Mouse (Mus musculus): ENCODE results near the gene Cald1.

The Cald1 gene

DNA sequence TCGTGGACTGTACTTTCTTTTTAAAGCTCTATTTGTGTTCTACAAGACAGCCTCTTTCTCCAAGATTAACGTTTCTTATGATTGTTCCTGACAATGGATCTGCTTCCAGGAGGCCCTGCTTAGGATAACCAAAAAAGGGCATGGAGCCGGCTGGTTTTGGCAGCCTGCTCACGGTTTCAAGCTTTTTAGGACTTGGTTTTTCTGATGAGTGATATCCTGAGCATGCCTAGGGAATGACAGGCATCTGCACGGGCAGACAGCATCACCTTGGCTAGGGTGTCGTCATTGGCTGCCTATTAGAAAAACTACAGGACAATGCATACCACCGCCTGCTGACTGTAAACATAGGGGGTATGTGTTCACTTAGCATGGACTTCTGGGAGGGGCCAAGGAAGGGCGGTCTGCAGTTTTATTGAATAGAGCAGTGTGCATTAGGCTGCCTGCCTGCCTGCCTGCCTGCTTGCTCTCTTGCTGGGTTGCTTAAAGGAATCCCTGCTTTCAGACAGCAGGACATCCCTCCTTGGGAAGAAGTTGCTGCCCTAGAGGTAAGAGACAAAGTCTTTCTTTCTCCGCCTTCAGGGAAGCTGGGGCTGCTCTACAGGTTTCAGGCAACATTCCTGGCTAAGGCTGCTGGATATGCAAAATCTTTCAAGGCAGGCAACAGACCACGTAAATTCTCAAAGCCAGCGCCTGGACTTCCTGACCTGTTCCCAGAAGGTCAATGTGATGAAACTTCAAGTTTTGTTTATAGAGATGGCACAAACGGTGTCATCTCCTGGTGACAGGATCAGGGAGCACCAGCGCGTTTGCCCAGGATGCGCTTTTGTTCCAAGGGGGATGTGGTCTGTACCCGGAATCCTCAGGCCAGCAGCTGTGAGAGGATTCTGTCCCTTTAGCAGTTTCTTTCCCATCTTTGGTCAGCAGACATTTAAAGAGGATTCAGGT lies at the start of gene Cald1:
Gene Cald1 (plus strand): TSS at position 380 of the 945 bp plus-strand sequence.
- no peak for DNase-seq (ENCODE audit: low read depth, low spot score)

DNA sequence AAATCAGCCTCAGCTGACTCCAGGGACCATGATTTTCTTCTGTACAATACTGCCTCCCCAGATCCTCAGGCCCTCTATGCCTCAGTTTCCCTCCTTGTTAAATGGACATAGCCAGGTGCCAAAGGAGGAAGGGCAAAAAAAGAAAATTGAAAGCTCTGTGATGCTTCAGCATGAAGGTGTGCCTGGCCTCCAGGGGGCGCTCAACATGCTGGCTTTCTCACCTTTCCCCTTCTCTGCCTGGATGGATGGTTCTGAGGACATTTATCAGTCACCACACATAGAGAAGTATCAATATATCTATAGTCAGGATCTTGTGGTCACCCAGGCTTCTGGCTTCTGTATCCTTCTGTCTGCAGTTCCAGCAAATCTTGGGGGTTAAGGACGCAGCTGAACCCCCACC lies 49.3 kb upstream of the Cald1 start:
- DNase-seq (ENCODE audit: low read depth, low spot score) = no peak

DNA sequence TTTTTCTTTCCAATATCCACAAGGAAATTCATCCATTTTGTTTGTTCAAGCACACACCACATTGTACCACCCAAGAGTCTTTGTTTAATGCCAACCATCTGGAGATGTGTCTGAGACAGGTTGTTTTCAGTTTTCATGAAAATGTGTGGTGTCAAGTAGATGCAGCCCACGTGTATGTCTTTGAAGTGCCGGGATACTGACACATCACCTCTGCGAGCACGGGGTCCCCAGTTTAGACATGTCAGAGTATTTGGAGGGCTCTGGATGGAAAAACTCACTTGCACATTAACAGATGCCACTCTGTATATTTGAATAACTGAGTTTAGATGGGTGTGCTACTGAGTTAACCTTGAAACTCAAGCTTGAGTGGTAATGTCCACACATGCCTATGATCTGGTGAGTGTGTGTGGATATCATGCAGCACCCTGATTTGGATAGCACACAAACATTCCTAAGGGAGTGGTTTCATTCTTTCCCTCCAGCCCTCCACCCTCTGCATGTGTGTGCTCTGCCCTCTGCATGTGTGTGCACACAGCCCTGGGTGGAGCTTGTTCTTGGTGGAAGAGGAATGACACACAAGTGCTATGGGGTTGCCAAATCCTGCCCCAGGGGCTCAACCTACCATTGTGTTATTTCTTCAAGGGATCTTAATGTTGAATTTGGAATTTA lies 45.7 kb upstream of the Cald1 start:
- DNase-seq (ENCODE audit: low read depth, low spot score) = no peak

DNA sequence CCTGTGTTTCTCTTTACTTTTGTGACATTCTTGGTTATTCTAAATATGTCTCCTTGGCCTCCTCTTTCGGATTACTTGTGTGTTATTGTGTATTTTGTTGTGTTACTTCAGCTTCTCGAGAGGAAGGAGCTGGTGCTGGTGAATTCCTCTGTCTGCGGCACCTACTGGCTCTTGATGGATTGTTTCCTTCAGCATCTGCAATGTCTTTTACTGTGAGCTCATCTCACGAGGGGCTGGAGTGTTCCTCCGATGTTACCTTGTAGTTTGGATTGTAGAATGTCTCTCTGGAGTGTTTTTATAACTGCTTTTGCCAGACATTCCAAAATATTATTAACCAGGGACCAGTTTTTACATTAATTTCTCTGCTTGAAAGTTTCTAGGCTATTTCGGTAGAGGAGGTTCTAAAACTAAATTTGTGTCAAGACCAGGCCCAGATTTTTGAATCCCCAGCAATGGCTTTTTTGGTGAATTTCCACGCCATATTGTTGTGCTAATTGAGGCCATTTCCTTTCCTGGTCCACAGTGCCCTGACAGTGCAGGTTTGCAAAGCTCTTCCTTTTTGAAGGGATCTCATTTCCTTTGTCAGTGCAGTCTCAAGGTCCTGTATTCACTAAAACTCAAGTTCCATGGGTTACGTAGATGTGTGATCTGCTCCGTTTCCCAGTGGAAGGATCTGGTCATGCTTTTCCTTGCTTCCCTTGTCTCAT lies 43.9 kb upstream of the Cald1 start:
- DNase-seq (ENCODE audit: low read depth, low spot score) = no peak

DNA sequence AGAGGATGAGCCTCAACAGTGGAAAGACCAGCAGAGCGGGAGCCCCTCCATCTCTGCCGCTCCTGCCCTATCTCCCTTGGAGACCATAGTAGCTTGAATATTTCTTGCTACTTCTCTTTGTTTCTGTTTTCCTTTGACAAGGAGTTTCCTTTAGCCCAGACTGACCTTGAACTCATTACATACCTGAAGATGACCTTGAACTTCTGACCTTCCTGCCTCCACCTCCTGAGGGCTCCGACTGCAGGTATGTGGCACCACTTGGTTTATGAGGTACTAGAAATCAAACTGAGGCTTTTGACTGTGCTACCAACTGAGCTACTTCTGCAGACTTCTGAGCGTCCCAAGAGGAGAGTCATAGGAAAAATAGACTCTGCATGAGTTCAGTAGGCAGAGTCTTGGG lies 38.8 kb upstream of the Cald1 start:
- no peak for DNase-seq (ENCODE audit: low read depth, low spot score)

DNA sequence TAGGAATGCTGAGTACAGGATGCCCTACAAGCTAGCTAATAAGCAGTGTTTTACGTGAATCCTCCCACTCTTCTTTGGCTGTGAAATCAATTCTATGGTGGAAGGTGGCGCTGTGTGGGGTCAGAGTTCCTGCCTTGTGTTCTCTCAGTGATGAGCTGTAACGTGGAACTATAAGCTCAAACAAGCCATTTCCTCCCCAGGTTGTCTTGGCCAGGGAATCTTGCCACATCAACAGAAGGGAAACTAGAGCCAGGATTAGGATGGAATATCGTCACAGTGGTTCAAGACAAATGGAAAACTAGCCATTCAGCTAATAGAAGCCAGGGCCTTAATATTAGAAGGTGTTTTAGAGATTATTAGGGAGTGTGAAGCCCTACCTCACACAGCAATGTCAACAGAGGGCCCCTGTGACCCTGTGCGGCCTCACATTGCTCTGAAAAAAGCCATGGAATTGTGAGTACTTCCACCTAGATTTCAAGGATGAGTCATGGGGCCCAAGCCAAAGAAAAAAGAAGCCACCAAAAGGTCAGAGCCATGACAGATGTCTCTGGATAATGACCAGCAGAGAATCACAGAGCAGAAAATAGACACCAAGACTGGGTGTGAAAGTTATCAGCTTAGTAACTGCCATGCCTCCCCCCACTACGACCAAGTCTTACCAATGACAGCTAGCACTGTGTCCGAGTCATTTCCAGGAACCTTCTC lies 33.0 kb upstream of the Cald1 start:
- no peak for DNase-seq (ENCODE audit: low read depth, low spot score)

DNA sequence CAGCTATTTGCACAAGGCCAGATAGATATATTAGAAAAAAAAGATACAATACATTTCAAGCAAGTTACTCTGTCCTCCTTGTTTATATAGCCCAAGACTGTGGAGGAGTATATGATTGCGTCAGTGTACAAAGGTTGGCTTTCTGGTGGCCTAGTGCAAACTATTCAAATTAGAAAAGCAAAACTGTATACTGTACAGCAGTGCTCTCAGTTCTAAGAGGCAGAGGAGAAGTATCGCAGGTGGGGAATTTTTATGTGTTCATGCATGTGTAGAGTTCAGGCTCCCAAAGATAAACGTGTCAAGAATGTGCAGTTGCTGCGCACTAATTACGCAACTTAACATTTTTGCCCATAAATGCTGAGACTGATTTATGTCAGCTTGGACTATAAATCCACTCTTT lies 31.0 kb upstream of the Cald1 start:
- no peak for DNase-seq (ENCODE audit: low read depth, low spot score)

DNA sequence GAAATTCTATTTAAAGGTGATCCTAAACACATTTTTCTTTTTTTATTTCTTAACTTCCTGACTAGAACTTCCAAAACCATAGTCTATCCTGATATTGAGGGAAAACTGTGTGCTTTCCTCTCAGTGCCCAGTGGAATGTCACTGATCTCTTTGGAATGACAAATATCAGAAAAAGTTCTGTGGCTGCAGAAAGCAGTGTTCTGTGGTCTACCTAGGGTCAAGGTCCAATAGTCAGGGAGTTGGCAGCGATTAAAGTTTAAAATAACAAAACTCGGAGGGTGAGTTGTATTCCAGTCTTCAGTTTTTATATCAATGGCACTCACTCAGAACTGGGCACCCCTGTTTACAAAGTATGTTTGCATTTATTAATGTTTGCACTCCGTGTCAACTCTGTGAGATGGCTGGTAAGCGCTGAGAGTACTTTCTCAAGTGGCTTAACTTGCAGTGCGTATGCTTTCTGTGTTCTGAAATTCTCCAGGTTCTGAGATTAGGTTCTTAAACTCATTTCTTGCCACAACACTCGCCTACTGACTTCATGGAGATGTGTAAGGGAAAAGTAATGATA lies 18.7 kb upstream of the Cald1 start:
- DNase-seq (ENCODE audit: low read depth, low spot score) = no peak

DNA sequence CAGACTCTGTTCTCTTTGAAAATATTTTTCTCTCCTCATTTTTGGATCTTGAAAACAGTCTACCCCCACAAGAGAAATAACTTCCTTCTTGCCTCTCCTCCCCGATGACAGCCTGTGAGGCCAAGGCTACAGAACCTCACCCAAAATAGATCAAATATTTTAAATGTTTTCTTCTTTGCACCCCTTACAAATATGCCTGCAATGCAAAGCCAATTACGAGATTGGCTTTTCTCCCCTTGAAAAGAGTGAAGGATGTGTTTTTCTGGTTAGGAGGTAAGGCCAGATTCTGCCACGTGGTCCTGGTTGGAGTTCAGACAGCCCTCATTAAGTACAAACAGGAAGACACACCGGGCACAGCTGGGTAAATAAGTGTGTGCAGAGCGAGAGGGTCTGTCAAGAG lies 14.9 kb upstream of the Cald1 start:
- no peak for DNase-seq (ENCODE audit: low read depth, low spot score)

DNA sequence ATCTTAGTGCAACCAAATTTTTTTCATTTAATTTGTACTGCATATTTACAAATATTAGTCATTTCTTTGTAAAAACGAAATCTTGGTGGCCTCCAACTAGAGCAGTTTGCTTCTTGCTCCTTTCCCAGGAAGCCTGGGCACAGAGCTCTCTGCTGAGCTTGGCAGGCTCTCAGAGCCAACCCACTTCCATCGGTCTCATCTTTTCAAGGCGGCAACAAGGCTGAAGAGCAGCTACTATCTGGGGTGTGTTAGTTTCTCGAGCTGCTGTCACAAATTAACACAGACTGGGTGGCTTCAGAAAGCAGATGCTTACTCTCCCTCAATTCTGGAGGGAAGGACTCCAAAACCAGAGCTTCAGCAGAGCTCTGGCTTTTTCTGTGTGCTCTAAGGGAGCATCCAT lies 10.2 kb upstream of the Cald1 start:
- DNase-seq (ENCODE audit: low read depth, low spot score) = no peak

DNA sequence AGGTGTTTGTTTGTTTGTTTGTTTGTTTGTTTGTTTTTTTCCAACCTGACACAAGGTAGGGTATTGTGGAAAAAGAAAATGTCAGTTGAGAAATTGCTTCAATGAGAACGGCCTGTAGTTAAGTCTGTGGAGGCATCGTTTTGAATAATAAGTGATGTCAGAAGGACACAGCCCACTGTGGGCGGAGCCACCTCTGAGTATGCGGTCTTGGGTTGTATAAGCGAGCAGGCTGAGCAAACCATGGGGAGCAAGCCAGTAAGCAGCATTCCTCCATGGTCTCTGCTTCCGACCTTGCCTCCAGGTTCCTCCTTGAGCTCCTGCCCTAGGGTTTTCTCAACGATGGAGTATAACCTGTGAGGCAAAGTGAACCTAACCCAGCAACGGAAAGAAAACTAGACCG lies 7.6 kb upstream of the Cald1 start:
- DNase-seq (ENCODE audit: low read depth, low spot score) = no peak

DNA sequence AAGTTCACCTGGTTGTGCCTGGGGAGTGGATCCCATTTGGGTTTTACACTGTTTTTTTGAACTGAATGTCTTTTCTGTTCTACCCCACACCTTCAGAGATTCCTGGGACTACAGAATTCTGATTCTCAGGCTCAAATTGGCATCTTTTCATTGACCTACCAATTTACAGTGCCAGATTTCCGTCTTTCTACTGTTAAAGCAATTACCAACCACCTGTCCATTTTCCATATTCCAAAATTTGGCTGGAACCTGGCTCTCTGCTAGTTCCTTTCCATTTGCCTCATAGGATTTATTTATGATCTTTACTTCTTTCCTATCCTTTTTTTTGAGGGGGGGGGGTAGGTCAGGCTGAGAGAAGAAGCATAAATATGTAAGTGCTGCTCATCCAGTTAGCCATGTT lies 4.9 kb upstream of the Cald1 start:
- no peak for DNase-seq (ENCODE audit: low read depth, low spot score)

DNA sequence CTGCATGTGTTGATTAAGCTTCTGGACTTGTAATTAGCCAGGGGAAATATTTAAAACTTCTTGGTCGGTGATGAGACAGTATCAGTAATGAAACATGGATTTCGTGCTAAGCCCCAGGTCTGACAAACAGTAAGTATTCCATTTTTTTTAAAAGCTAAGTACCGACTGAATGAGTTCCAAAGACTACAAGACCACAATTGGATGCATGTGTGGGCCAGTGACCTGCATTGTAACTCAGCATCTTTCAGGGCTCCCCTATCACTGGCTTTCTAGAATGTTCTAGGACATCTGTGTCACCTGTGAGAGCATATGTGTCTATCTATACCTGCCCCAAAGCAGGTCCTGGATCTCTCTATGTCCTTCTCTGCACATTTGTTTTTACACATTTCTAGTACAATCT lies 984 bp upstream of the Cald1 start:
- no peak for DNase-seq (ENCODE audit: low read depth, low spot score)

DNA sequence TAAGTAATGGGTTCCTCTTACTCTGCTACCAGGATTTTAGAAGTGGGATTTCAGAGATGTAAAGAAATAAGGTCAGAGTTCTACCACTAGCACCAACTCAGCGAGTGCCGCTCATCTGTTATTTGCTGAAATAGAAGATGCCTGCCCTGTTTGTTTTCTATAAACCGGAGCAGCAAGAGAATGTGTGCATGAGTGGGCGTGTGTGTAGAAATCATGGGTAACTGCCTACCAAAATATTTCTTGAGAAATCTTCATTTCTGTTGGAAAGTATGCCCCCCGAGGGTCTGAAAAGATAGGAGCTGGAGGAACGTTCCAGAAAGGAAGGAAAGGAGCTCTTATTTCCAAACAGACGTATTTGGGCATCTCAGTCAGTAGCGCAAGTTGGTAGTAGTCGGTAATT lies 871 bp downstream of the Cald1 start:
- DNase-seq (ENCODE audit: low read depth, low spot score) = no peak

DNA sequence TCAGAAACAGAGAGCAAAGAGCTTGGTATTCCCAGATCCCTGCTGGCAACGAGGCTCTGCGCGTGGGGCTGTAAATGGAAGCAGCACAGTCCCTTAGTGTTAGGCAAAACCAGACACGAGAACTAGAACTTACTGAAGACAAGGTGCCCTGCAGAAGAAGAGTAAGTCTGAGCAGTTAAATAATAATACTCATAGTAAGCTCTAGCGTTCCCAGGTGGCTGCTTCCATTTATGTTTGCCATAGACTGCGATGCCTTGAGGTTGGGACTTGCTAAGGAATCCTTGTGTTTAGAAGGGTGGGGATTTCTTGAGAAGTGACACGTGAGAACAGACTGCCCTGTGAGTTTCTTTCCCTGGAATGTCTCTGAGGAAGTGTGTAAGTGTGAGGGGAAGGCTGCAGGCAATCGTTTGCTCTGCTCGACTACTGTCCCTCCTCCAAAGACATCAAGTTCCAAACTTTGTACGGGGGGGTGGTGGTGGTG lies 1.4 kb downstream of the Cald1 start:
- no peak for DNase-seq (ENCODE audit: low read depth, low spot score)

DNA sequence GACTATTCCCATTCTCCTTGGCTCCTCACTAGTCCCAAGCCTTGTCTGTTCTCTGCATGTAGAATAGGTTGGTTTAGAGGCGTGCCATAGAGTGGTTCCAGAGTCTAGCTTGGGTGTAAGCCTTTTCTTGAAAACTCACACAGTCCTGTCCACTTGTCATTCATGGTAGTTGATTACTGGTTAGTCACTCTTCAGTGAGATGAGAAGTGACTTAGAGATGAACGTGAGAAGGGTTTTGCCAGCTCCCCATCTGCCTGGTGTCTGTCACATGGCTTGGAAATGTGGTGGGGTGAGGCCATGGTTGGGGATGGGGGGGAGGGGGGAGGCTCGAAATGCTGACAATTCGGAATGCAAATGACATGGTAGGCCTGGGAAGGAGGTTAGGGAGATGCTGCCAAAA lies 2.5 kb downstream of the Cald1 start:
- DNase-seq (ENCODE audit: low read depth, low spot score) = no peak

DNA sequence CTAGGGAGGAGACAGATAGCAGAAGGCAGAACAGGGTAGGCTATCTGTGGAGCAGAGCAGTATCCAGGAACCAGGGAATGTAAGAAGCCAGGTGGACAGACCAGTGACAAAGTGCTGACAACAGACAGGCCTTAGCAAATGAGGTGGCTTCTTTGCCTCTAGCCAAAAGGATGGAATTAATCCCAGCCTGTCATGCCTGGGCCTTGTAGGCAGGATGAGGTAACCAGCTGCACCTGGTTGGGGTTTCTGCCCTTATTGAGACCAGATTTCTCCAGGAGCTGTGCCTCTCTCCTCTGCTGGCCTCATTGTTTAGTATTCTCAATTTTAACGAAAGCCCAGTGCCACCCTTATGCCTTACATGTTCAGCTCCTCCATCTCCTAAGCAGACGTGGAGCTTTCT lies 3.8 kb downstream of the Cald1 start:
- DNase-seq (ENCODE audit: low read depth, low spot score) = no peak

DNA sequence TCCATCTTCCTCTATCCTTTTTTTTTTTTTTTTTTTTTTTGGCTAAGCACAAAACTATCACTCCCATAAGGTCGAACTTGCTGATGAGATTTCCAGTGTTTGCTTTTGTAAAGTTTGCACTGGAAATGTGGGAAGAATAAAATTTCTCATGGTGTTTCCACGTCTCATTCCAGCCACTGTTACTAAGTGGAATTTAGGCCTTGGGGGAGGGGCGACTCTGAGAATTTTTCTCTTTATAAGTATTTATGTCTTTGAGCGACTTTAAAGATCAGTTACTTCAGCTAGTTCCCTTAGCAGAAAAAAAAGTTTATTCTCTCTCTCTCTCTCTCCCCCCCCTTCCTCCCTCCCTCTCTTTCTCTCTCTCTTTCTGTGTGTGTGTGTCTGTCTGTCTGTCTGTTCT lies 8.1 kb downstream of the Cald1 start:
- DNase-seq (ENCODE audit: low read depth, low spot score) = no peak

DNA sequence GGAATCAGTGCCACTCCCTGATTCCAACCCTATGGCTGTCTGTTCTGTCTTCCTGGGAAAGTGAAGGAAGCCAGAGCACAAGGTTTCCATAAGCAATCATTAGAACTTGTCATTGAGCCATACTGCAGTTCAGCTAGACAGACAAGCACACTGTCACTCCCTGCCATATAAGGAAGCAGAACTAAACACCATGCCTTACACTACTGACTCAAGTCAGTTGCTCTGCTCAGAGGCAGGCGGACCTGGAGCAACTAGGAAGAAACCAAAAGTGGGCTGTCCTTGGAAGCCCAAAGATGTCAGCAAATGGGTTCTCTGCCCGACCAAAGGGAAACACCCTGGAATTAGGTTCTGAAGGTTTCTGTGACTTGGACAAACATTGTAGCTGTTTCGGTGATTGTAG lies 10.3 kb downstream of the Cald1 start:
- DNase-seq (ENCODE audit: low read depth, low spot score) = no peak

DNA sequence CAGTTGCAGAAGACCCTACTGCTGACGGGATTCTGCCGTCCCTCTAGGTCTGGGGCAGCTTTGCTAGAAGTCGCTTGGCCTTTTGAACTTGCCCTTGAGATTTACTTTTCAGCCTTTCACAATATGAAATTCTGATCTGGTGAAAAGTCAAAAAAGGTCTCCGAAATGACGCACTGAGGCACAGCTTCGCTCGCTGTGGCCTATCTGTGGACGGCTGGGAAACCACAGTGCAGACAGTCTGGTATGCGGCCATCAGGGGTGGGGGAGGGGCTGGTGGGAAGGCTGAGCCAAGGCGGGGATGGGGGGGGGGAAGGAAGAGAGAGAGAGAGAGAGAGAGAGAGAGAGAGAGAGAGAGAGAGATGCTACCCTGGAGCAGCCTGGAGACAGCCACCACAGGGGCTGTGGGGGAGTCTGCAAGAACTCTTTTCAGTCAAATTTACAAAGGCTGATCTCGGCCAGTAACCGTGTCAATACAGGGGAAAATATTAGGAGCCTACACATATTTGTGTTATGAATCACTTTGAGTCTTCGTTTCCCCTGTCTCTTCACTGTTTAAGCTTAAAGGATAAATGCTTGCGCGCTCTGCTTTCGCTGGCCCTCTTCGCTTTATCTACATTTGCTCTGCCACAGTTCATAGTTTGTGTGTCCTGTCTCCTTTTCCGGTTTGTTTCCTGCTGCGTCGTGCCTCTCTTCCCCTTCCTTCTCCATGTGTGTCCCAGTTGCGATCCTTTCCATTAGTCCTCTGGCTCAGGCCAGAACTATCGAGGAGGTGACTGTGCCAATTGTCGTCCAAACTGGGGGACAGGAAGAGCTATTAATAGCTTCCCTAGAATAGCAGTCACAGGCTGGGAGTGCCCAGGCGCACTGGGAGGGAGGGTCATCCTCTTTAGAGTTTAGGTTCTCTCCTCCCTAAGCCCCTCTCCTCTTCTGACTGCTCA lies 11.9 kb downstream of the Cald1 start:
- DNase-seq (ENCODE audit: low read depth, low spot score) = no peak

Measured in brain, embryonic 18.5 days (tissue).